Mouse (Mus musculus) liver, embryonic 14.5 days (tissue): ENCODE data around the gene Mbd5.

ENCODE experiments used
- CTCF ChIP-seq: IDR thresholded peaks from 2 replicates; pipeline ENCODE4 v1.5.1; 2016; ENCODE audit warnings: antibody characterized with exemption, low read depth, control low read depth
- EP300 ChIP-seq: IDR thresholded peaks from 2 replicates; pipeline ENCODE4 v1.6.1; 2016; ENCODE audit warnings: antibody characterized with exemption, low read depth

- TF ChIP-seq CTCF, result no peak
- no peak for TF ChIP-seq EP300
Observed at GRCm38 (mm10) chr2:49084966-49085365, 135.7 kb downstream of the Mbd5 start.
